Mouse (Mus musculus) lung, postnatal 0 days (tissue): Measurements from ENCODE around the gene Smpd4. TPM values are rescaled to one million over a fixed set of nuclear protein-coding genes. Genes with fewer than 3 reads are reported as not detected.

Experiments
- ATAC-seq: fragments of 200-750 bp; cut with Nextera tagmentation; 2 replicates; pipeline ENCODE4 v1.8.0; 2017; ENCODE audit warnings: moderate library complexity
- DNase-seq: peaks from one replicate; pipeline ENCODE4 v3.0.0-alpha.2; 2016; ENCODE audit warnings: low spot score
- H3K27ac ChIP-seq: fragments of 300-500 bp; sonication (generic); 2 replicates; pipeline ENCODE4 v1.5.1; 2014; ENCODE audit warnings: antibody characterized with exemption, mild to moderate bottlenecking, low read length, mixed read lengths
- H3K27me3 ChIP-seq: fragments of 300-500 bp; sonication (generic); replicated peaks from 2 replicates; pipeline ENCODE4 v1.6.1; 2014; ENCODE audit warnings: low read length, mixed read lengths; ENCODE audit not compliant: insufficient read depth
- H3K36me3 ChIP-seq: fragments of 300-500 bp; sonication (generic); 2 replicates; pipeline ENCODE4 v1.6.1; 2014; ENCODE audit warnings: low read length, mixed read lengths; ENCODE audit not compliant: insufficient read depth
- H3K4me1 ChIP-seq: fragments of 300-500 bp; sonication (generic); 2 replicates; pipeline ENCODE4 v1.6.1; 2014; ENCODE audit warnings: antibody characterized with exemption, low read depth, low read length, mixed read lengths; ENCODE audit not compliant: insufficient read depth
- H3K4me2 ChIP-seq: fragments of 300-500 bp; sonication (generic); replicated peaks from 2 replicates; pipeline ENCODE4 v1.6.1; 2014; ENCODE audit warnings: low read depth, mild to moderate bottlenecking, low read length, moderate library complexity, mixed read lengths
- H3K4me3 ChIP-seq: fragments of 300-500 bp; sonication (generic); 2 replicates; pipeline ENCODE4 v1.5.1; 2014; ENCODE audit warnings: low read depth, low read length
- H3K9ac ChIP-seq: fragments of 300-500 bp; sonication (generic); replicated peaks from 2 replicates; pipeline ENCODE4 v1.6.1; 2014; ENCODE audit warnings: low read depth, mild to moderate bottlenecking
- H3K9me3 ChIP-seq: fragments of 300-500 bp; sonication (generic); 2 replicates; pipeline ENCODE4 v1.6.1; 2016; ENCODE audit warnings: low read length, mixed read lengths
- CTCF ChIP-seq: IDR thresholded peaks from 2 replicates; pipeline ENCODE4 v1.5.1; 2016; ENCODE audit warnings: antibody characterized with exemption, mild to moderate bottlenecking
- EP300 ChIP-seq: IDR thresholded peaks from 2 replicates; pipeline ENCODE4 v1.6.1; 2016; ENCODE audit warnings: antibody characterized with exemption, mild to moderate bottlenecking, control low read depth
- WGBS: fragments of 180-500 bp; shearing (Covaris S2); extraction: QIAGEN DNeasy Blood & Tissue Kit; methylation state at CpG from one replicate; pipeline ENCODE4 v1.1.7; 2014; 5-methylcytosine and 5-hydroxymethylcytosine counted together
- polyA plus RNA-seq: library from polyadenylated mRNA; unstranded; fragments of >200 nt; fragmentation: Nextera tagmentation; extraction: Ambion mirVana; gene quantifications from 2 replicates; pipeline ENCODE4 v1.2.1, GENCODE M21; 2015

Gene Smpd4
- polyA plus RNA-seq, 1 experiment from 2014 or later = 8.8 TPM

DNA sequence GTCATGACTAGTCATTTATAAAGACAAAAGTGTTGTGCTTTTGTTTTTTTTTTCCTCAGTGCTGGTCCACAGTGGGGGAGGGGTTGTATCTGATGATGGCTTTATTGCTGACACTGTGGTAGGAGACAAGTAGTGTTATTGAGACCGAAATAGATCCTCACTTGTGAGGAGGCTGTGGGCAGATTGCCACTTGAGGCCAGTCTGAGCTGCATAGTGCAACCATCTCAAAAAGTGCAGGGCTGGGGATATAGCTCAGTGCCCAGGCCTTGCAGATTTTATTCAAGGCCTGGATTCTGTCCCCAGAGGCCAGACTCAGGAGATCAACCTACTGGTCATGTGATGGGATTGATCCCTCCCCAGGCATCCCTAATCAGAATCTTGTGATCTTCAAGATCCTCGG is 17.8 kb downstream of the Smpd4 start:
- TF ChIP-seq CTCF (no peak), EP300 (no peak)
- Histone ChIP-seq H3K27me3 (no peaks in the 10 kb centered on the region), H3K4me1 (no peaks in the 10 kb centered on the region), H3K4me3 (no peak overlapping the region), H3K4me2 (no peak overlapping the region), H3K36me3 (peaks cover 24% of the 10 kb centered on the region), H3K9me3 (no peaks in the 10 kb centered on the region), H3K27ac (no peak overlapping the region), H3K9ac (no peak overlapping the region)
- DNase-seq (no peak), ATAC-seq (no peak)
- 78% methylated on average over 2 of the region's 2 CpGs for WGBS

DNA sequence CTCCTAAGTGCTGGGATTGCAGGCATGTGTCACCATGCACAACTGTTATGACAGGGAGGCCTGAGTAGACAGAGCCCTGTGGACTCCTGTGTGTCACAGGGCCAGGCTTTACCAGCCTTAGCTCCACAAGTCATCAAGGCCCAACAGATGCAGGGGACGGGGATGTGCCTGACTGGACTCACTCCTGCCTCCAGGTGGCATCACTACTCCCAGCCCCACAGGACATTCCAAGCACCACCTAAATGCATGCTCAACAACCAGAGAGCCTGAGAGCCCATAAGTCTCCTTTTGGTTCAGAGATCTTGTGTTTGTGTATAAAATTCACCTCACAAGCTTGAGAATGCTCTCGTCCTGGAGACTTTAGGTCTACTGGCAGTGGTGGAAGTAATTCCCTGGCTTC is 18.5 kb downstream of the Smpd4 start:
- DNase-seq = no peak
- H3K9me3 ChIP-seq = no peaks in the 10 kb centered on the region
- no peak for ATAC-seq
- peak; percentile 30; the same call in 1 of the 2 replicates for TF ChIP-seq CTCF
- TF ChIP-seq EP300 = no peak
- H3K9ac ChIP-seq = no peak overlapping the region
- H3K4me2 ChIP-seq = no peak overlapping the region
- WGBS = 77% methylated on average over 2 of the region's 2 CpGs
- no peaks in the 10 kb centered on the region for H3K27me3 ChIP-seq
- H3K4me1 ChIP-seq = no peaks in the 10 kb centered on the region
- H3K27ac ChIP-seq = no peak overlapping the region
- peaks cover 27% of the 10 kb centered on the region for H3K36me3 ChIP-seq
- no peak overlapping the region for H3K4me3 ChIP-seq

DNA sequence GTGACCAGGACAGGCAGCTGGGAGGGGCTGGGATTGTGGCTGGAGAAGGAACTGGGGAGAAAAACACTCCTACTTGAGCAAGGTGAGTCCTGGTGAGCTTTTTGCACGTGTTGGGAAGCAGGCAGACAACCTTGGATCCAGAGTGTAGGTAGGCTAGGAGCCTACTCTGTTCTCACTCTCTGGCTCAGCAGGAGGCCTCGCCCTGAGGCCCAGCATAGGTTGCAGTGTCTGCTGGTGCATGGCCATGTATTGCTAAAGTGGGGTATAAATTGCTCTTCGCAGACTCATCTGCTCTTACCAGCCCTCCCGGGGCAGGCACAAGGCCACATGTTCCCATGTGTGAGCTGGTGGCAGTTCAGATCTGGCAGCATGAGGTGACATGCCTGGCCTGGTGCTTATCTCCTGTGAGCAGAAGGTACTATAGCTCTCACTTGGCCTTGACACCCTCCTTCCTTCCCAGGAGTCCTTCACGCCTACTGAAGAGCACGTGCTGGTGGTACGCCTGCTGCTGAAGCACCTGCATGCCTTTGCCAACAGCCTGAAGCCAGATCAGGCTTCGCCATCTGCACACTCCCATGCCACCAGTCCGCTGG is 19.0 kb downstream of the Smpd4 start:
- TF ChIP-seq CTCF (no peak), EP300 (no peak)
- H3K9me3 ChIP-seq = no peaks in the 10 kb centered on the region
- DNase-seq = no peak
- H3K27me3 ChIP-seq = no peaks in the 10 kb centered on the region
- no peaks in the 10 kb centered on the region for H3K4me1 ChIP-seq
- no peak overlapping the region for H3K4me2 ChIP-seq
- H3K36me3 ChIP-seq = peaks cover 27% of the 10 kb centered on the region
- no peak overlapping the region for H3K4me3 ChIP-seq
- 87% methylated on average over 9 of the region's 9 CpGs for WGBS
- peak; percentile 26 for ATAC-seq
- no peak overlapping the region for H3K9ac ChIP-seq
- H3K27ac ChIP-seq = no peak overlapping the region

DNA sequence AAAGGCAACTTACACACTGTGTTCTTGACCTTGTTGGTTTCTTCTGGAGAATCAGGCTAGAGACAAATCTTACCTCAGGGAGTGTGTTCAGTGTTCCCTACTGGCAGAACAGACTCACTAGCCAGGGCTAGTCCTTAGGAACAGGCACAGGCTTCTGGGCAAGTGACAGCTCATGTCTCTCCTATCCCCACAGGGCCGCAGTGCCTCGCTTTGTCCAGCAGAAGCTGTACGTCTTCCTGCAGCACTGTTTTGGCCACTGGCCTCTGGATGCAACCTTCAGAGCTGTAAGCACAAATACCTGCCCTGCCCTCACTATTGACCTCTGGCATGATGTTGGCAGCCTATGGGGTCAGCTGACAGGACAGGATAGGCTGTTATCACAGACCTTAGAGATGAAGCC is 19.9 kb downstream of the Smpd4 start:
- Histone ChIP-seq H3K4me3 (no peak overlapping the region), H3K27me3 (no peaks in the 10 kb centered on the region), H3K9ac (no peak overlapping the region), H3K27ac (no peak overlapping the region), H3K9me3 (no peaks in the 10 kb centered on the region), H3K4me2 (no peak overlapping the region), H3K36me3 (peaks cover 27% of the 10 kb centered on the region), H3K4me1 (no peaks in the 10 kb centered on the region)
- no peak for ATAC-seq
- 92% methylated on average over 3 of the region's 3 CpGs for WGBS
- DNase-seq = no peak
- TF ChIP-seq CTCF = no peak
- no peak for TF ChIP-seq EP300

DNA sequence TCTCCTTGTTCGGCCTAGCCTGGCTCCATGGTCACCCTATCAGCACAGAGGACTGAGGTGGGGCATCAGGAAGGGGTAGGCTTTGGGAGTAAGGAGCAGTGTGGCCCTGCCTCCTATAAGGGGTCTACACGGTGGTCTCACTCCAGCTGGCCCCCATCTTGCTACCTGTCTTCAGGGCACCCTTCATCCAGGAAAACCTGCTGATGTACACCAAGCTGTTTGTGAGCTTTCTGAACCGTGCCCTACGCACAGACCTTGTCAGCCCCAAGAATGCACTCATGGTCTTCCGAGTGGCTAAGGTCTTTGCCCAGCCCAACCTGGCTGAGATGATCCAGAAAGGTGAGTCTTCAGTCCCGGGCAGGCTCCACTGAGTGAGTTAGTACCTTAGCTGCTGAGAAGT is 20.8 kb downstream of the Smpd4 start:
- Histone ChIP-seq H3K4me3 (no peak overlapping the region), H3K36me3 (peaks cover 27% of the 10 kb centered on the region), H3K27me3 (no peaks in the 10 kb centered on the region), H3K9me3 (no peaks in the 10 kb centered on the region), H3K9ac (no peak overlapping the region), H3K27ac (no peak overlapping the region), H3K4me1 (no peaks in the 10 kb centered on the region), H3K4me2 (no peak overlapping the region)
- ATAC-seq (no peak), DNase-seq (no peak)
- 92% methylated on average over 6 of the region's 6 CpGs for WGBS
- TF ChIP-seq CTCF (no peak), EP300 (no peak)

DNA sequence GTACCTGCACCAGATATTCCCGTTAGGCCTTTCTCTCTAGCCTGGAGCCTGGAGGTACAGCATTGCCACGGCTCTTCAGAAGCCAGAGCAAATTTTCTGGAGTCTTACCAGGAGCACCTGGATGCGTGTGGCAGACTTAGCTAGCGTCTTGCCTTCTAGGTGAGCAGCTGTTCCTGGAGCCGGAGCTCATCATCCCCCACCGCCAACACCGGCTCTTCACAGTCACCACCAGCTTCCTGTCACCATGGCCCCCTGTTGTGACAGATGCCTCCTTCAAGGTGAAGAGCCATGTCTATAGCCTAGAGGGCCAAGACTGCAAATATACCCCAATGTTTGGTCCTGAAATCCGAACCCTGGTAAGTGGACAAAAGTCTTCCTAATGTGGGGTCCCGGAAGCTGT is 21.6 kb downstream of the Smpd4 start:
- H3K27me3 ChIP-seq = no peaks in the 10 kb centered on the region
- peaks cover 27% of the 10 kb centered on the region for H3K36me3 ChIP-seq
- no peaks in the 10 kb centered on the region for H3K9me3 ChIP-seq
- H3K4me2 ChIP-seq = no peak overlapping the region
- DNase-seq (no peak), ATAC-seq (no peak)
- 89% methylated on average over 9 of the region's 9 CpGs for WGBS
- no peak overlapping the region for H3K4me3 ChIP-seq
- H3K4me1 ChIP-seq = no peaks in the 10 kb centered on the region
- H3K27ac ChIP-seq = no peak overlapping the region
- H3K9ac ChIP-seq = no peak overlapping the region
- TF ChIP-seq EP300 (no peak), CTCF (no peak)

DNA sequence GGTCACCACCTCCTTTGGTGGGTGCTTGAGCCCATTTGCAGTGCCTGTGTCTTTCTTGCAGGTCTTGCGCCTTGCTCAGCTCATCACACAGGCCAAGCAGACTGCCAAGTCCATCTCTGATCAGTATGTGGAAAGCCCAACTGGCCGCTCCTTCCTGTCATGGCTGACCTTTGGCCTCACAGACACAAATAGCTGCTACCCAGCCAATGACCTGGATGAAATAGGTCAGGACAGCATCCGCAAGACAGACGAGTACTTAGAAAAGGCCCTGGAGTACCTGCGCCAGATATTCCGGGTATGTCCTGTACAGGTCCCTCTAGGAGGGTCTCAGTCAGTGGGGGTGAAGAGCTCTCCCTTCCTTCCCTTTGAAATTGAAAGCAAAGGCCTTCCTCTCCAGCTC is 22.1 kb downstream of the Smpd4 start:
- 83% methylated on average over 6 of the region's 6 CpGs for WGBS
- H3K27me3 ChIP-seq = no peaks in the 10 kb centered on the region
- H3K27ac ChIP-seq = no peak overlapping the region
- DNase-seq (no peak), ATAC-seq (no peak)
- H3K4me2 ChIP-seq = no peak overlapping the region
- no peak overlapping the region for H3K4me3 ChIP-seq
- no peak overlapping the region for H3K9ac ChIP-seq
- peaks cover 27% of the 10 kb centered on the region for H3K36me3 ChIP-seq
- no peak for TF ChIP-seq CTCF
- no peak for TF ChIP-seq EP300
- no peaks in the 10 kb centered on the region for H3K9me3 ChIP-seq
- no peaks in the 10 kb centered on the region for H3K4me1 ChIP-seq
